Mouse (Mus musculus): Measurements from ENCODE around the gene Syne3.

DNA sequence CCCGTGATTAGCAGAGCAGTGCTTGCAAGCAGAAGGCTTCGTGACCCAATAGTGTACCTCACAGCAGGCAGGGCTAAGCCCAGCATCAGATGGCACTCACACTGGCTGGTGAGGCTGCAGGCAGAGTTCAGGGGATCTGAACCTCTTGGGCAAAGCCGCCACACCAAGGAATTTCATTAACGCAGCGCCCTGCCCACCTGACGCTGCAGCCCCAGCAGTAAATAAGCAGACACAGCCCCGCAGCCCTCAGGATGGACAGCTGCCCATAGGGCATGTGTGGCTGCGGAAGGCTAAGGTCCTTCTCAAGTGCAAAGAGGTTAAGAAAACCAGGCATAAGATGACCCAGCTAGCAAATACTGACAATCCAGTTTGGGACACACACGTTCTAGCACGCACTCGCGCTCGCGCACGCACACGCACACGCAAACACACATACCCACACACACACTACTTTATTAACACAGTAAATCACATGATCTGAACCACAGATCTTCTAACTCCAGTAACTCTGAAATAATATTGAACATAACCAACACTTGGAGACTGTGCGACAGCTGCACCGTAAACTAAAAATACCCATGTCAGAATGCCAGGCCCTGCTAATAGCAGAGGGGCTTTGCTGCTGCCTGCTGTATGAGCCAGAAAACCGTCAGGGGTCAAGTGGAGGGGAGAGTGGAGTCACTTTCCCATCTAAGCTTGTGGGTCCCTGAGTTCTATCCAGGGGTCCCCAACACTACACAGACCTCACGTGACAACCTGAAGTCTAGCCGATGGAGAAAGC, 30.5 kb downstream of the Syne3 start:
- TF ChIP-seq CTCF (IDR thresholded peaks at IDR 0.05; ENCODE audit: control insufficient read depth, insufficient read depth, low read length) (no peak), POLR2A (IDR thresholded peaks at IDR 0.05; ENCODE audit: borderline replicate concordance, control insufficient read depth, low read depth, low read length) (no peak)
